Mouse (Mus musculus): ENCODE data around the gene Pnp.
"Not testable (repeated sequence)": the region's sequence is repeated elsewhere in the genome, so short reads cannot be mapped to it uniquely, and the experiment has no call there.

Pnp gene

DNA sequence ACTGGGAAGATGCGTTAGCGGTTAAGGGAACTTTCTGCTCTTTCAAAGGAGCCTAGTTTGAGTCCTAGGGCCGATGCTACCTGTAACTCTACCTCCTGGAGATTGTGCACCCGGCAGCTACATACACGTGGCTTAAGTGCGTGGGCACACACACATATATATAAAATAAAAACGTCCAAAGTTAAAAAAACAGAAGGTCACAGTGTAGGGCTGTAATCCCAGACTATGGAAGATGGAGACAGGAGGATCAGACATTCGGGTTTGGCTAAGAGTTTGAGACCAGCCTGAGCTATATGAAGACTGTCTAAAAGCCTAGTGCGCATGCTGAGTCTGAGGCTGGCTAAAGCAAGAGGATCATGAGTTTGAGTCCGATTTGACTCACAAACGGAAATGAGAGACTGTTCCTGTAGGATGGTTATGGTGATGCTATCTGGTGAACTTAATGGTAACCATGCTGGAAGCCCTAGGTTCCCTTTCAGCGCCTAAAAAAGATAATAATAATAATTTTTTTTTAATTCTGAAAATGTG lies 675 bp downstream of the Pnp start:
- no peak for DNase-seq

- DNase-seq: no peak
Measured at GRCm38 (mm10) chr14:50936649-50937048, 5.8 kb downstream of the Pnp start.

DNA sequence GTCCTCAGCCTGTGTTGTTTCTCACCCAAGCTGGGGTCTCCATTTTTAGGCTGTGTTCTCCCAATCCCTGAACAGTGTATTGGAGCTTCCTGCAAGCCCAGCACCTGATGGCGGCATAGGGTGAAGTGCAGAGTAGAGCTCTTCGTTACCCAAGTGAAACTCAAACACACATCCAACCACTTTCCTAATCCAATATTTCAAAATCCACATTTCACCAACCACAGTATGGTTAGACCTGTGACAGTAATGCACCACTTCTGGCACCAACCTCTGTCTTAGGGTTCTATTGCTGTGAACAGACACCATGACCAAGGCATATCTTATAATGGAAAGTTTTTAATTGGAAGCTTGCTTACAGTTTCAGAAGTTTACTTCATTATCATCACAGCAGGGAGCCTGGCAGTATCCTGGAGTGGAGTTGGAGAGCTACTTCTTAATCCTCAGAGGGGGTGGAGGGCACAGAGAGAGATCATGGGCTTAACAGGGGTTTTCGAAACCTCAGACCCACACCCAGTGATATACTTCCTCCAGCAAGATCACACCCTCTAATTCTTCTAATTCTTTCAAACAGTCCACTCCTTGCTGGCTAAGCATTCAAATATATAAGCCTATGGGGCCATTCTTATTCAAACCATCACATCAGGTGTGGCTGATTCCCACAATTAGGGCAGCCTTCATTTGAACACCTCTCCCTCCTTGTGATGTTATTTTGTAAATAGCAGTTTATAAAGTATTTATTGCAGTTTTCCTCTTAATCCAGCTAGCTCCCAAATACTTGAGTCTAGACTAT lies 7.4 kb downstream of the Pnp start:
- no peak for DNase-seq

GRCm38 (mm10) chr14:50938940-50939339 lies 8.1 kb downstream of the Pnp start:
- DNase-seq: no peak

DNA sequence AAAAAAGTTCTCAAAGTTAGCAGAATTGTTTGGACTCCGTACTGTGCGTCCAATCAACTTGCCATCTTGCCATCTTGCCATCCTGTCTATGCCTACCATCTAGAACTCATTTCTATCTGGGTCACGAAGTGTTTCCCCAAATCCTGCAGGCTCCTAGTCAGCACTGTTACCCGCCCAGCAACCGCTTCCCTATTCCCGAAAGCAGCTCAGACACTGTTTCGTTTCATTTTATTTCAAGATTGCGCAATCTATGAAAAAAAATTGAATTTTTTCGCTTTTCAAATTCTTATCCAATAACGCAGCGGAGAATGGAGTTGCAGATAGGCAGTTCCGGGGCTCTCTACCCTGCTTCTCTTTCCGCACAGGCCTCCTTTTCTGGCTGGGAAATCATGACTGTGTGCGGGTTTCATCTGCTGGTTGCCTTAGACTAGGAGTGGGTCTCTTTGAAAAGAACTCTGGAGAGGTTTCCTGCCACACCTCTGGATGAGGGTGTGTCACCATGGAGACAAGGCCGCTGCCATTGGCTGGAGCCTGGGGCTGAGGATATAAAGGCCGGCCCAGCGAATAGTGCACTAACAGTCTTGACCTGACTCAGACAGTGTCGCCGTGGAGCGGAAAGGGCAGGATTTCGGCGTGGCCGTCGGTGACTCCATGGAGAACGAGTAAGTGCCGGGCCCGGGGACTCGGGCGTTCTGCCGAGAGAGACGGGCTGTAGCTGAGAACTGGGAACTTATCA lies 13.2 kb downstream of the Pnp start, which contains the start of gene Gm49342:
Gm49342 (plus strand) TSS at position 586 of the 736 bp plus-strand sequence.
- DNase-seq: peak; percentile 96 to 98

- DNase-seq: not testable (repeated sequence)
Measured at GRCm38 (mm10) chr14:50944668-50945033, 13.8 kb downstream of the Pnp start.

DNA sequence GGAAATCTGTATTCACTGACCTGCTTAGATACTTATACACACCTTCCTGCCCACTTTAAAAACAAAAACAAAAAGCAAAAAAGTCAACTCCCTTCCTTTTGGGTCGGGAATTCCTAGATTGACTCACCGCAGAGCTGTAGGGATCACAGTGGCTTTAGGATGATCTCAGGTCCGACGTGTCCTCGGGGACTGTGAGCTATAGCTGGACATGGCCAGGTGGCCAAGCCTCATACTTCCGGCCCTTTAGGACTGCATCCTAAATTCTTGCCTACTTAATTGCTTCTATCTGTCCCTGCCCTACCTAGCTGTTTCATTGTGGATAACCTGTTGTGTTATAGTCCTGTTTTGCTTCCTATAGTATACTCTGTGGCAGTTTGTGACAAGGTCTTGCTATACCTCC lies 14.2 kb downstream of the Pnp start:
- DNase-seq: not testable (repeated sequence)

- not testable (repeated sequence) for DNase-seq
Measured at GRCm38 (mm10) chr14:50945526-50945925, 14.6 kb downstream of the Pnp start.

GRCm38 (mm10) chr14:50955487-50955886 lies 24.6 kb downstream of the Pnp start:
- no peak for DNase-seq

DNA sequence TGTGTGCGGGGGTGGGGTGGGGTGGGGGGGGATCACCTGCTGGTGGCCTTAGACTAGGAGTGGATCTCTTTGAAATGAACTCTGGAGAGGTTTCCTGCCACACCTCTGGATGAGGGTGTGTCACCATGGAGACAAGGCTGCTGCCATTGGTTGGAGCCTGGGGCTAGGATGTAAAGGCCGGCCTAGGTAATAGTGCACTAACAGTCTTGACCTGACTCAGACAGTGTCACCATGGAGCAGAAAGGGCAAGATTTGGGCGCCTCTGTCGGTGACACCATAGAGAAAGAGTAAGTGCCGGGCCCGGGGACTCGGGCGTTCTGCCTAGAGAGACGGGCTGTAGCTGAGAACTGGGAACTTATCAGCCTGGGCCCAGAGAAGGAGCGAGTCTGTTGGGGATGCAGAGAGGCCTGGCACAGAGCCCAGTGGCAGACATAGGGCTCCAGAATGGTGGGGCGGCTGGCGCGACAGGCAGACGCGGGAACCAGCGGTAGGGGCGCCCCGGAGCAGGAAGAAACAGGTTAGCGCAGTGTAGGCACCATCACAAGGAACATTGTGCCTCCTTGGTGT lies 25.1 kb downstream of the Pnp start, which contains the start of gene Pnp2:
Pnp2 (plus strand) TSS at position 51 of the 567 bp plus-strand sequence.
- peak; percentile 56 to 73 for DNase-seq

DNA sequence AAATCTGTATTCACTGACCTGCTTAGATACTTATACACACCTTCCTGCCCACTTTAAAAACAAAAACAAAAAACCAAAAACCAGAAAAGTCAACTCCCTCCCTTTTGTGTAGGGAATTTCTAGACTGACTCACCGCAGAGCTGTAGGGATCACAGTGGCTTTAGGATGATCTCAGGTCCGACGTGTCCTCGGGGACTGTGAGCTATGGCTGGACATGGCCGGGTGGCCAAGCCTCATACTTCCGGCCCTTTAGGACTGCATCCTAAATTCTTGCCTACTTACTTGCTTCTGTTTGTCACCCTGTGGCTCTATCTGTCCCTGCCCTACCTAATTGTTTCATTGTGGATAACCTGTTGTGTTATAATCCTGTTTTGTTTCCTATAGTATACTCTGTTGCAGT lies 25.8 kb downstream of the Pnp start:
- DNase-seq: not testable (repeated sequence)

DNA sequence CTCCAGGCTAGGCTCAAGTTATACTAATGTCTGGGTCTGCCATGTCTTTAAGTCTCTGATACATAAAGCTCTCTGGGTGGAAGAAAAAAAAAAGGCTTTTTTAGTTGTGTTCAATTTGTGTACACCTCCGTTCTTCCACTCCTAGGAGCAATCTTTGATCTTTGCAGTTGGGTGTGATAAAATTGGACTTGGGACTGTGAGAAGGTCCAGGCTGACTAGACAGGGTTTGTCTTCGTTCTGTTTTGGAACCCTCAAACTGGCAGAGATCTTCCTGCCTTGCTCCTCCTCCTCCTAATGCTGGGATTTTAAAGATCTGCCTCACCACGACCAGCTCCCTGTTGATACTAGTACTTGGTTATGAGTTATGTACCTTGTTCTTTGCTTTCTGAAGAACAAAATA lies 26.3 kb downstream of the Pnp start:
- not testable (repeated sequence) for DNase-seq

DNA sequence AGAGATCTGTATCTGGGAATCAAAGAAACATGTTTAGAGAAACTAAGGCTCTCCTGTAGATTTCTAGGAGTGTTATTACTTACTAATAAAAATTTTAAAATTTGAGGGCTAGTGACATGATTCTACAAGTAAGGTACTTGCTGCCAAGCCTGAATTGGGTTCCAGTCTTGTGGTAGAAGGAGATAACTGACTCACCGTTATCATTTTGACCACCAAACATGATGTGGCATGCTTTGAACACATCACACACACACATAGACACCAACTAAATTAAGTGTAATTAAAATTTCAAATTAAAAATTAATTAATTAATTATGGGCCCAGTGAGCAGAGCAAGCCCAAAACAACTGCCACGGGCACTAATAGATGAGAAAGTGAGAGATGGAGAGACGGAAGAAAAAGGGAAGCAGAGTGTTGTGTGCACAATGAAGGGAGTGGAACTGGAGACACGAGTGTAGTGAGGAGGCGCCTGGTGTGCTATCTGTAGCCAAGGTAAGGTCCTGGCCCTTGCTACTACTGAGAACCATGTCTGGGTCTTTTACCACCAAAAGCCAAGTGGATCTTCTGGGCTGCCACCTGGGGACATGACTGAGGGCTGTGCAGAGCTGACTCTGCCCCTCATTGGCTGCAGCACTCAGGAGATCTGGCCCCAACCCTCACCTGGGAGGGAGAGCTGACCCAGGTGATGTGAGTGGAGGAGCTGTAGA lies 27.6 kb downstream of the Pnp start:
- not testable (repeated sequence) for DNase-seq

- DNase-seq: no peak
Measured at GRCm38 (mm10) chr14:50968216-50968980, 37.5 kb downstream of the Pnp start.

DNA sequence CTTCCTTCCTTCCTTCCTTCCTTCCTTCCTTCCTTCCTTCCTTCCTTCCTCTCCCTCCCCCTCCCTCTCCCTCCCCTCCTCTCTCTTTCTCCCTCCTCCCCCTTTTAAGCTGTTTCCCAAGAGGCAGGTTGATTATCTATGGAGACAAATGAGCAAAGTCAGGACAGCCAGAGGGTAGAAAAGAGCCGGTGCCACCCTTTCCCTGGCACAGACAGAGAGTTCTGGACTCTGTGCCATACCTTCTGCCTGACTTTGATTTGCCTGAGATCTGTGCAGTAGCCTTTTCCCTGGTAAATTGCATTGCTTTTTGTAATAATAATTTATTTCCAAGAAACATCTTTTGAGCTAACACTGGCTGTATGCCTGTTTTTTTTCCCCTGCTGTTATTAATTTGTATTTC lies 38.2 kb downstream of the Pnp start:
- DNase-seq: no peak

DNA sequence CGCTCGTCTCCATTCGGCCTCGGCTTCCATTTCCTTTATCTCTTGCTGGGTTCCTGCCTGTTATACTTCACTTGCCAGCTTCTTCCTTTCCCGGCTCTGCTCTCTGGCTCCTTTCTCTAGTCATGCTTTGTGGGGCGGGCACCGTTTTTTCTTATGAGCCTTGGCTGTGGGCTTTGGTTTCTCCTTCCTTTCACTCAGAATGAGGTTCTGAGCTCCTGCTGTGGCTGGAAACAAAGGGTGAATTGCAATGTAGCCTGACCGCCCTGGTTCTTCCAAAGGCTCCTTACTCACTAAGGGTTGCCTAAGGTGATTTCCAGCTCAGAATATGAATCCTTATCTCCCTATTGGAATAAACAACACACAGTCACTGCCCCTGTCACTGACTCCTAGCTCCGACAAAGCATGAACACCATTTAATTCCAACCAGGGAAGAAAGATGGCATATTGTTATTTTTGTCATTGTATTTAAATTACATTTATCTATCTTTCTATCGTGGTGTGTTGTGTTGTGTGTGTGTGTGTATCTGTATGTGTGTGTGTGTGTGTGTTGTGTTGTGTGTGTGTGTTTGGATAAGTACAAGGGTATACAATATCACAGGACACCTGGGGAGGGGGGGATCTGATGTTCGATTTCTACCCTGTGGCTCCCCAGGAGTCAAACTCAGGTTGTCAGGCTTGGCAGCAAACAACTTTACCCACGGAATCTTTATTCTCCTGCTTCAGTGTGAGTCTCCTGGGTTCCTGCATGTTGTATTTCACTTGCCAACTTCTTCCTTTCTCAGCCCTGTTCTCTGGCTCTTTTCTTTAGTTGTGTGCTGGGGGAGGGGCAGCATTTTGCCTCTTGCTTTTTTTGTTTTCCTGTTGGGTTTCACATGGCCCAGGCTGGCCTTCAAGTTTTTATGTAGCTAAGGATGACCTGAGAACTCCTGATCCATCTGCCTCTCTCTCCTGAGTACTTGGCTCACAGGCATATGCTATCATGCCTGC lies 39.0 kb downstream of the Pnp start:
- DNase-seq: no peak

DNA sequence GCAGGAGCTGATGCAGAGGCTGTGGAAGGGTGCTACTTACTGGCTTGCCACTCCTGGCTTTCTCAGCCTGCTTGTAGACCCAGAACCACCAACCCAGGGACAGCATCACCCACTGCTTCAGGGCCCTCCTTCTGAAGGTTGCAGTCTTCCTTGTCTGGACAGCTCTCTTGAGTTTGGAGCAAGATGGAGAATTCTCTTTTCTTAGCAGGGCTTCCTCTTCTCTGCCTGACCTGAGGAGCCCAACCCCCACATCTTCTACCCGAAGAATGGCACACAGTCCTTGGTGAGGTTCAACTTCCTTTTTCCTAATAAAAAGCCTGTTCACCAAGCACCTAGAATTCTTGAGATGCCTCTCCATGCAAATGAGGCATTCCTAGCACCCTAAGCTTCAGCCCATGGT lies 39.9 kb downstream of the Pnp start:
- DNase-seq: no peak

DNA sequence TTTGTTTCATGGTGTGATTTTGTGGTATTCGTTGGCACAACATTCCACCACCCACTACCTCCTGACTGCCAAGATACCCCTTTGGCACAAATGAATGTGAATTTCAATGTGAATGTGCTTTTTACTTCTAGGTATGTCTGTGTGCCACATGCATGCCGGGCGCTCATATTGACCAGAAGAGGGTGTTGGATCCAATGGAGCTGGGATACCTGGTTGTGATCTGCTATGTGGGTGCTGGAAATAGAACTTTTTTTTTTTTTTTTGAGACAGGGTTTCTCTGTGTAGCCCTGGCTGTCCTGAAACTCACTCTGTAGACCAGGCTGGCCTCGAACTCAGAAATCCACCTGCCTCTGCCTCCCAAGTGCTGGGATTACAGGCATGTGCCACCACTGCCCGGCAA lies 42.2 kb downstream of the Pnp start:
- not testable (repeated sequence) for DNase-seq

- DNase-seq: no peak
Measured at GRCm38 (mm10) chr14:50973700-50974099, 42.8 kb downstream of the Pnp start.

- DNase-seq: no peak
Measured at GRCm38 (mm10) chr14:50975001-50975400, 44.1 kb downstream of the Pnp start.

DNA sequence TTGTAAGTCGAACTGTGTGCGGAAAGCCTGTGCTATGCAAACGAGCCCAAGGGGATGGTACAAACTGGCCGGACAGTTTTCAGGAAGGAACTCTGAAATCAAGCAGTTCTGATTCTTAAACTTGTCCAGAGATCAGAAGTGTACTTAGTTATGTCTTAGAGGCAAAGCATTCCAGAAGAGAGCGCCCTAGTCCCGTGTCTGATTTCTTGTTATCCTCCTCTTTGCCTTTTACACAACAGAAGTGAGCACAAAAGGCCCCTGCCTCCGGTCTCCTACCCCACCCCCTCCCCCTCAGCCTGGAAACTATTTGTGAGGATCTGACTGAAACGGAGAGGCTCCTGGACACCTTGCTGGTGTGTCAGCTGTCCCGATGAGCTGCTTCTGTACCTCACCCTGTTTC lies 45.8 kb downstream of the Pnp start:
- DNase-seq: peak; percentile 52 to 59

Data from kidney, postnatal 25 days (tissue).